Mouse (Mus musculus) Muller cell, postnatal 12 days (primary cell): Measurements from ENCODE around the gene Psme4.
"Not testable (repeated sequence)": the region's sequence is repeated elsewhere in the genome, so short reads cannot be mapped to it uniquely, and the experiment has no call there.

Experiments
- DNase-seq: peaks from one replicate; pipeline ENCODE4 v3.0.0-alpha.2; 2015; ENCODE audit errors: inconsistent ontology term

Psme4 gene

DNA sequence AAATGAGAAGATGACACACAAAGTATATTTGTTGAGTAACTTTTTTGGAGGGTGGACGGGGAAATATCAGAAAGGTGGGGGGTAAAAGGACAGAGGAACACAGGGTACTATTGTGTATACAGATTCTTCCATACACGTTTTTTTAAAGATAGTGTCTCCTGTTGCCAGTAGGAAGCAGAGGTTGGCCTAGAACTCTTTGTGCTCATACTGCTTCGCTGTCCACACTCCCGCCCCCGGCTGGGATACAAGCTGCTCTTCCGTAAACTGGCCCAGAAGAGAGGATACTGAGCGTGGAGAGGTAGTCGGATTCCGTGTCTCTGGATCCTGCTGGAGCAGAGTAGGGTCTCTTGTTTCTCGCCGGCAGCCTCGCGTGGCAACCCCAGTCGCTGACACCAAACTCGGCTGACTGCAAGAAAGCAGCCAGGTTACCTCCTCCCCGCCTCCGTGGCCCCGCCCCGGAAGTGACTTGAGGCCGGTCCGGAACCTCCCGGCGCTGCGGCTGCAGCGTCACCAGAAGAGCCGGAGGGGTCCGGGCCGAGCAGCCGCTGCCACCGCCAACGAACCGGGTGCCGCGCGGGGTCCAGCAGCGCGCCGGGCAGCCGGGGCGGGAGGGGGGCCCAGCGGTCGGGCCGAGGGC is at the start of gene Psme4:
Psme4 (plus strand) TSS at position 460 of the 637 bp plus-strand sequence.
- DNase-seq = peak; percentile 98

DNA sequence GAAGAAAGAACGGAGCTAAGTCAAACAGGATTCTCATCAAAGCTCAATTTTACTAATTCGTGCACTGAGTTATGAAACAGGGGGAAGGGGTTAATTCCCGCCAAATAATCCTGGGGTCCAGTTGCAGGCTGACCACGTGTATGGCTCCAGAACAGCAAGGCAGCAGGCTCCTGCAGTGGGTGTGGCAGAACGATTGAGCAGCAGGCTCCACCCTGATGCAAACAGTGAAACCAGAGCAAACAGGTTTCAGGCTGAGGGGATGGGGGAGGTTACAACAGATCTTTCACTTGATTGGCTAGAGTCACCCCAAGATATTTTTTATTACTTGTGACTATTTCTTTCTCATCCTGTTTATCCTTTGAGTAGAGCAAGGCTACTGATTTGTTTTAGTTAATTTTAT is 48.1 kb upstream of the Psme4 start:
- no peak for DNase-seq

DNA sequence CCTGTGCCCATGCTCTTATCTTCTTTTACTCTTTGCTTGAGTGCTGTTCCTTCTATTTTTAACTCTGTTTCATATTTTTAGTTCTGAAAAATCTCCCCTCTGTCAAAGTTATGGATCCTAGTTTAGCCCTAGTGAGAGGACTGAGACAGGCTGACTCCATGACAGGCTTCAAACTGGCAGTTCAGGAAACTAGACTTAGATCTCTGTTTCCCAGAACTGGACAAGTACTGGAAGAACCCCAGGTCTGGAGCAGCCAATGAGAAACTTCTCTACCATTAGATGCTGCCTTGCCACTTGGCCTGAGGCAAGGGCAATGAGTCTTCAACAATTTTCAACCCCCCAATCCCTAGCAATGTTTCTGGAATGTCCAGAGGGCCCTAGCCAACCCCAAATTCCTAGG is 40.8 kb upstream of the Psme4 start:
- DNase-seq = no peak

DNA sequence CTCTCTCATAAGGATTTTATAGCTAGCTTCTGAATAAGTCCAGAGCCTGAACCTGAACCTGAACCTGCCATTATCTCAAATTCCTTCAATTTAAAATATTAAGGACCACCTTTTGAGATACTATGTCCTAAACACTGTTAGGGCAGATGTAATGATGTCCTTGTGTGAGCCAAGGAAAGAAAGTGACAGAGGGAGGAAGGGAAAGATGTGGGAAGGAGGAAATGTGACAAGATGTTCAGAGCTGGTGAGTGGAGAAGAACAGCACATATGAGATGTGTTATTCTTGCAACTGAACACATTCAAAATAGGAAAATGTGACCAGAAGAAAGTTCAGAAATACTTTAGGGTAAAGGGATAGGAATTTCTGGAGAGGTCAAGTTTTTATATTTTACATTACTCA is 38.1 kb upstream of the Psme4 start:
- DNase-seq = no peak

DNA sequence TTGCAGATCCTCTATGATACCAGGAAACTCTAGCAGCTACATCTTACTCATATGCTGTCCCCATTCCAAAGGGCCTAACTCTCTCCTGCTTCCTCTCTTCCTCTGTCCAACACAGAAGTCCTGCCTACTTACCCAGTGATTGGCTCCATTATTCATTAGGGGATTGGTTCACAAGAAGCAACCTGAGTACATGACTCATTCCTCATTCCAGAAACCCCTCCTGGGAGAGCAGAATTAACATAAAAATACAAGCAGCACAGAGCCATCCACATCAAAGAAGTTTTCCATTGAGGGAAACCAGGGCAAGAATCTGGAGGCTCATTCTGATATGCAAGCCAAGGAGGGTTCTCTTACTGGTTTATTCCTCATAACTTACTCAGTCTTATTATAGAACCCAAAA is 27.5 kb upstream of the Psme4 start:
- peak; percentile 55 for DNase-seq

DNA sequence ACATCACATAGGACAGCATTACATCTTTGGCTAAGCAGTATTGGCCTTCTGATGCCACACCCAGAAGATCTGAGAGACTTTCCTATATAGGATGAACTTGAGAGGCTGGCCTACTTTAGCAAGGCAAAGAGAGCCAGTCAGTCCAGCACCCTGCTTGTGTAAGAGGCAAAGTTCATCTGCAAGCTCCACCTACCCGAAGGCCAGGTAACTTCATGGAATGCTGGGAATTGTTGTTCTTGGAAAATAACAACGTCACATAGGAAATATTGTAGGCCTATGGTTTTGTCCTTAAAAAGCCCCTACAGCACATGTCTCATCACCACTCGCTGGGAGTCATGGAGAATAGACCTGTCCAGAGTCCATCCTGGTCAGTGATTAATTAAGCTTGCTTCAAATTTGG is 22.6 kb upstream of the Psme4 start:
- DNase-seq = no peak

DNA sequence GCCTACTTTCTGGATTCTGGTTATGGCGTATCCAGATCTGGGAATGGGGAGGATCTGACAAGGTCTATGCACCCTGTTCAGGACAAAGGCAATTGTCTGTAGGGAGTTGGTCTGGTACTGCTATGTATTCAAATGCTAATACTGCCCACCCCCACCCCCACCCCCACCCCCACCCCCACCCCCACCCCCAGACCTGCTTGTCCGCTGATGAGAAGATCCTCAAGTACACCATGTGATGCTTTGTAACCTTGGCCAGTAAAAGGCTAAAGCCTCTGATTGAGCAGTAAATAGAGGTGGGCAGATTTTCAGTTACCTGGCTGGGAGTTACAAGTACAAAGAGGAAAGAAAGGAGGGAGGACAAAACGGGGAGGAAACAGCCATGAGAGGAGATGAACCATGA is 21.9 kb upstream of the Psme4 start:
- DNase-seq = no peak

DNA sequence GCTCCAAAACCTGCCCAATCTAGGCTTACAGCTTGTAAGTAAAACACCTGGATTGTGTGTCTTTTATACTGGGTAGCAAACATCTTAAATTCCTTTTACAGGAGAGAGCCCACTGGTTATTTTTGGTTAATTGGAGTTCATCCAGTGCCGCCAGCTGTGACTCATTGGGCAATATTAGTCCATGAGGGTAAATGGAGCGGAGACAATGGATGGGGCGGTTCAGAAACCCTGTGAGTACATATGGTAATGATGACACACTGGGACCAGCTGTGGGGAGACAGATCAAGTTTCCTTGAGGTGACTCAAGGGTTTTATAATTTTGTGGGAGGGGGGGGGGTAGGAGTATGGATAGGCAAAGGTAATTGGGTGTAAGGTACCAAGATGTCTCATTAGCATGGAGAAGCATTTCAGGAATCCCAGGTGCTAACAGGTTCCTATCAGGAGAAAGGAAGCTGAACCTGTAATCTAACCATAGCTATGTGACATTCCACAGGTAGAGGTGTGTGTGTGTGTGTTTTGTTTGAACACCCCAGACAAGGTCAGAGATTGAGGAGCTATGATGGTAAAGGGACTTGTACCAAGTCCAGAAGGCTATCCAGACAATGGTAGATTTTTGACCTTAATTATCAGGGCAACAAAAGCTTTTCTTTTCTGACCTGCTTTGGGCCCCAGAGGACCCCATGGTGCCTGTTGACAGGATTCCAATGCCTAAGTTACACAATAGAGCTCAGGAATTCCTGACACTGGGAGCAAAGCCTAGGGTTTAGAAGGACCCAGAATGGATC is 21.3 kb upstream of the Psme4 start:
- peak; percentile 88 for DNase-seq

DNA sequence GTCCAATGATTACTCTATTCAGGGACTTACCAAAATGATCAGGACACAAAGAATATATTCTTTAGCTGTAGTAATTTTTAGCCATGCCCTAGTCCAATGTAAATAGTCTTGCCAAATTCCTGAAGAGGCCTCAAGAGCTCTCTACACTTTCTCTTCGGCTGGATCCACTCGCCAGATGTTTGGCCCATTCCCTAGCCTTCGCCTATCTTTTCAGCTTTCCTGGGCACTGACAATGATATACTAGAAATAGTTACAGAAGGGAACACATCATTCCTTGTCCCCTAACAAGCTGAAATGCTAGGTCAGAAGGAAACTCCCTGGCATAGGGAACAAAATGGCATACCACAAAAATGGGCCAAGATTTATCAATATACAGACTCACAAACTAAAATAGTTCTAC is 18.6 kb upstream of the Psme4 start:
- no peak for DNase-seq

DNA sequence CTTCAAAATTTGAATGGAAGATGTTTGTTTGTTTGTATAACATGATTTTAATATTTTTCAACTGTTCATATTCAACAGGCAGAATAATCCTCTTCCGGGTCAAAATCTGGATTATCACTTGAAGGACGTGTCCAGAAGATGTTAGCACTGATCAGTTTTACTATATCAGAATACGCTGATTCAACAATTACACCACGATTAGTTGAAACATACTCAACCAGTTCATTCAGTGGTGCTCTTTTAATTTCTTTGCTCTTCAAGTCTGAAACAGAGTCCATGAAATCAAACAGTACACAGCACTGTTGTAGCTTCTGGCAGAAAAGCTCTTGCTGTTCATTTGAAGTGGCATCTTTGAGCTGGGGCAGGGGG is 17.1 kb upstream of the Psme4 start:
- not testable (repeated sequence) for DNase-seq

DNA sequence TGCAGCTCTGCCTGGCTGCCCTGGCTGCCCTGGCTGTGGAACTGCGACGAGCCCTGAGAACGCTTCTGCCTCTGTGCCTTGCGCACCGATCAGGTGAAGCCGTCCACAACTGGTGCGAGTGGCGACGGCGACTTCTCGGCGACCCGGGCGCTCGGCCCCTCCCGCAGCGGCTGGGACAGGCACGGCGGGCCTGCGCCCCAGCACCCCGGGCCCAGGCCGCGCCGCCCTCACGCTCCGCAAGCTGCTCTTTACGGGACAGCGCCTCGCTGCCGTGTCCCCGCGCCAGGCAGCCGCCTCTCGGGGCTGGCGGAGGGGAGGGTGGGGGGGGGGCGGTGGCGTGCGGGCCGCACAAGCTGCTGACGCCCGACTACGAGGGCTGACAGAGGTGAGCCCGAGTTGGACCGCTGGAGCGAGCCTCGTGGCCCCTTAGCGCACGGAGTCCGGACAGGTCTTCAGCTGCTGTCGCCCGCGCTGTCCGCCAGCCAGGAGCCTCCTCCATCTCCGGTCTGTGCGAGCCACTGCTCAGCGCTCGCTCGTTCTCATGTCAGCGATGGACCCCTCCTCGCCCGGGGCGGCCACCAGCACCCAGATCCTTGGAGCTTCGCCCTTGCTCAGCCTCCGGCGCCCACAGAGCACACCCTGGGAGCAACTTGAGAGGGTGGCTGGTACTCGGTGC is 16.5 kb upstream of the Psme4 start:
- DNase-seq = peak; percentile 43

DNA sequence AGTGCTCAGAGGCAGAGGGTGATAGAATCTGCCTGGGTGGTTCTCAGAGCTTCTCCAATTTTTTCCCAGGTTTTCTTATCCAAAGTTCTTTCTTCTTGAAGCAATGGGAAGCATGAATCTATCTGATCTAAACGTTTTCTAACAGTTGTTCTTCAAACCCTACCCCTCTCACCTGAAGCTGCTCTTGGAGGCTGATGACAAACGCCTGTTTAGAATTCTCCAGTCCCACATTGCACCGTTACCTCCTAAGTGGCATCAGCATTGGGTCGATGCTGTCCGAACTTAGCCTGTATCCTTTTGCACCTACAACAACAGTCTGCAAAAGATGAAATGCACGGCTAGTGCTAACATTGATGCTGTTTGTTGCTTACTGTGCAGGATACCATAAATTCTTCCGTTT is 10.1 kb upstream of the Psme4 start:
- DNase-seq = no peak

DNA sequence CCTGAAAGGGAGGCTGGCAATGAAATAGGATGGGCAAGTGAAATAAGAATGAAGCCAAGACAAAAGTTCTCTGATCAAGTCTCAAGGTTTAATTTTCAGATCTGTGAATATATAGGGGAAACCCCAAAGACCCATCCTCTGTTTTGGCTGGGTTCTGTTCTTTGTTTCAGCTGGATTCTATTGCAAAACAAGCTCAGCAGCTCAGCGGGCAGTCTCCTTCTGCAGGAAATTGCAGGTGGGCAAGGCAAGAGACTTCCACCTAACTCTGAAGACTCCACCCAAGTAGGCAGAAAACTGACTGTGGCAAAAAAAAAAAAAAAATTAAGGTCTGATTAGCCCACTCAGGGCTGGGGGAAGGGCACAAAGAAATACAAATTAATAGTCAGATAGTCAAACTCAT is 9.6 kb upstream of the Psme4 start:
- no peak for DNase-seq

DNA sequence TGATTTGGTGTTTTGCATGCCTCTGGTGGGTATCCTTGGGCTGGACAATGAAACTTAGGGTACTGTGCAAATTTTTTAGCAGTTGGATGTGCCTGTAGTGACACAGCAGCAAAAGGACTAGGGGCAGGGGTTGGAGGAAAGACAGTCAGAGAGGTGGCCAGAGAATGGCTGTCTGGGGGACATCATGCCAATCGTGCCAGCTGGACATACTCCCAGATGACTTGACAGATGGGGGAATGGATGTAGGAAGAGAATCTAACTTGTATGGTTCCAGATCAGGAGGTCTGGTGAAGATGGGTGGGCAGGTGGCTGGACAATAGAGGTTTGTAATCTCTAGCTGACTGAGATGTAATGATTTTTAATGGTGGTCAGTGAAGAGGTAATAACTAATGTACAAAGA is 6.5 kb upstream of the Psme4 start:
- no peak for DNase-seq

DNA sequence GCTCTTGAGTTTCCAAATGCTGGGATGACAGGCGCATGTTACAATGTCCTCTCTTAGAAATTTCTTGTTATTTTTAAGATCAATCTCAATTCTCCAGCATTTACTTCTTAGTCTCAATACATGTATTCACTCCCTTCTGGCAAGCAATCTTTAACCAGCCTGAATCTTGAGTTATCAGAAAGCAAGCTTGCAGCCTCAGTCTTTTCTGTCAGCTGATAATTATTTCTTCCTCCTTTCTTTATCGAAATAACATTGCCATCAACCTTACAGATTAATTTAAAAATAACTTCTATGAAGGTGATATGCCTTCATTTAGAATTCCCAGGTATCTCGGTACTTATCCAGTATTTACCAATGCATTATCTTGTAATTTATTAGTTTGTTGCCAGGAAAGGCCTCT is 709 bp upstream of the Psme4 start:
- DNase-seq = no peak

DNA sequence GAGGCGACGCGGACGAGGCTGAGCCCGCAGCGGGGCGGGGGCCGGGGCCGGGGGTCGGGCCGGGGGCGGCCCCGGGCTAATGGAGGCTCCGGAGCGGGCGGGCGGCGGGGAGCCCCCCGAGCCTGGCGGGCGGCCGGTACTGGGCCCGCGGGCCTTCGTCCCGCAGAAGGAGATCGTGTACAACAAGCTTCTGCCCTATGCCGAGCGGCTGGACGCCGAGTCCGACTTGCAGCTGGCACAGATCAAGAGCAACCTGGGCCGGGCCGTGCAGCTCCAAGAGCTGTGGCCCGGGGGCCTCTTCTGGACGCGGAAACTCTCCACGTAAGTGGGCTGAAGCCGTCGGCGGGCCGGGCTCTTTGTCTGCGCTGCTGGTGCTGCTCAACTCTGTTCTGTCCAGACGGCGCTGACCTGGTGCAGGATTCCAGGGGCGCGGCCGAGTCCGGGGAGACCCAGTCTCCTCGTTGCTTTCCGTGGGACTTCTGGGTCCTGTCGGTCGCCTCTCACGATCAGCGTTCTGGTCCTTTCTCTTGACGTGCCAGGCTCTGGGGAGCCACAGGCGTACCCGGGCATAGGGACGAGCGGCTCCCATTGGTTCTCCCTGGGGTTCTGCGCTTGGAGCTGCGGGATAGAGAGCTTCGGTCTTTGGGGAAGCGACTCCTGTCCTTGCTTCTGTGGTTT is 517 bp downstream of the Psme4 start:
- peak; percentile 76 for DNase-seq

DNA sequence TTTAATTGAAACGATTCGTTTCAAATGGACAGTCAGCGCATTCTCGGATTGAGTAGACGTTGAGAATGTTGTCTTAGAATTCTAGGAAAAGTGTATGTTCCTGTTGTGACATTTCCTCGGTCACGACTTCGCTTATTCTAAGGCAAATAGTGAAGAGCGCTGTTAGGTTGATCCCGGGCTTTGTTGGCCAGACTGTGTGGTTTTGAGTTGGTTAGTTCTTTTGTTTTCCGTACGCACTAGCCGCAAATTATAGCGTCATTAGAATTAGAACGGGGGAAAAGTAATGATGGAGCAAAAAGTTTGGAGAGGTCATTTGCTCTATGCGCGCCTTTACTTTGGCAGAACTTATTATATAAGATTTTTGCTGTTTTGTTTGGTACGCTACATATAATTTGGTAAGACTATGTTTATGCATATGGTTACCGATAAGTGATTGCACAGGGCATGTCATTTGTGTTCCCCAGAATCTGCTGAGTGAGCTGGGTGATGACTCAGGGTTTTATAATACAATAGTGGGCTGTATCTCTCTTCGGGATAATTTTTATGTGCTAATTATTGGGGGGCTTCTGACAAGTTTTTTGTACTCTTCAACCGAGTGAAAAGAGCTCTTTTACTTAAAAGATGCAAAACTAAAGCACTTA is 1.4 kb downstream of the Psme4 start:
- peak; percentile 54 for DNase-seq

DNA sequence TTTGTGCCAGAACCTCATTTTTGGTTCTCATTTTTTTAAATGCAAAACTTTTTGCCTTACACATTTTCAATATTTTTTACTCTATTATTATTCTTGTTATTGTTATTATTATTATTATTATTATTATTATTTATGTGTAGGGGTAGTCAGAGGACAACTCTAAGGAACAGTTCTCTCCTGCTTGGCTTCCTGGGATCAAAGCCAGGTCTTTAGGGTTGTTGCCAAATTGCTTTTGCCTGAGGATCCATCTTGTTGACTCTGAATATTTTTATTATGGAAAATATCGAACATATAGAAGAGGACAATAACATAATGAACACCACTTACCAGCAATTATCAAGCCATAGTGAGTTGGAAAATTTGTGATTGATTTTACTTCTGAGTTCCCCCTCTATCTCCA is 3.1 kb downstream of the Psme4 start:
- no peak for DNase-seq

DNA sequence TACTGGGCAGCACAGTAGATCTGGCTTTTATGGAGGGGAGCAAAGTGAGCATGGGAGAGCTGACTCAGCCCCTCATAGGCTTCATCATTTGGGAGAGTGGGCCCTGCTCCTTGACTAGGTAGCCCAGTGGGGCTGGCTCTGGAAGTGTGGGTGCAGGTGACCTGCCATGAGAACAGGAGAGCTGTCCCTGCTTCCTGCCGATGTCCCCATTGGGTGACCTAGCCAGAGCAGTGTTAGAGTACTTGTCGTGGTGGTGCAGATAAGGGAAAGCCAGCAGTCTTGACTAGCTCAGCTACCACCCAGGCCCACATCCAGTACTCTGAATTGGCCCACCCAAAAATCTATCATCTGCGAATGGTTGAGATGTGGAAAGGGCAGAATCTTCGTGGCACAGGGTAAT is 6.0 kb downstream of the Psme4 start:
- DNase-seq = no peak

DNA sequence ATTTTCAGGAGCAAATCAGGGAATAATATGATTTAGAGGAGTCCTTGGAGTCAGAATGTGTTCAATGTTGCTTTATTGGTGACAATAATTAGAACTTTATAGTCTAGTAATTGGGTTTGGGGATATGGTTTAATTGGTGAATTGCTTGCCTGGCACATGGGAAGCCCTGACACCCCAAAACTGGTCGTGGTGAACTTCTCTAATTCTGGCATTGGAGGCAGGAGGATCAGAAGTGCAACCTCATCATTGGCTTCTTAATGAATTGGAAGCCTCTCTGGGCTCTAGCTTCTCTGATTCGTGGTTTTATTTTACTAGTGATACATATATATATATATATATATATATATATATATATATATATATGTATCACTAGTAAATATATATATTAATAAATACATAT is 9.4 kb downstream of the Psme4 start:
- DNase-seq = no peak

DNA sequence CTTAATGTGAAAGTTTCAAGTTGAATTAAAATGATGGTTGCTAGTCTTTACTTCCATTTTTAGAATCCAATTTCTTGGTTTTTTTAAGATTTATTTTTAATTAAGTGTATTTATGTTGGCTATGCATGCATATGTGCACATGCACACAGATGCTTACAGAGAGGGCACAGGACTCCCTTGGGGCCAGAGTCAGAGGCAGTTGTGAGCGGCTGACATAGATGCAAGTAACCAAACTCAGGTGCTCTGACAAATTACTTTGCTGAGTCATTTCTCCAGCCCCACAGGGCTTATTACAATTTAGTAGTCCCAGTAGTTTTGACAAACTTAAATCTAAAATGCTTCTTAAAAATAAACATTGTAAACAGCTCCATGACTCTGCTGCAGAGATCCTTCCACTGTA is 10.1 kb downstream of the Psme4 start:
- no peak for DNase-seq

DNA sequence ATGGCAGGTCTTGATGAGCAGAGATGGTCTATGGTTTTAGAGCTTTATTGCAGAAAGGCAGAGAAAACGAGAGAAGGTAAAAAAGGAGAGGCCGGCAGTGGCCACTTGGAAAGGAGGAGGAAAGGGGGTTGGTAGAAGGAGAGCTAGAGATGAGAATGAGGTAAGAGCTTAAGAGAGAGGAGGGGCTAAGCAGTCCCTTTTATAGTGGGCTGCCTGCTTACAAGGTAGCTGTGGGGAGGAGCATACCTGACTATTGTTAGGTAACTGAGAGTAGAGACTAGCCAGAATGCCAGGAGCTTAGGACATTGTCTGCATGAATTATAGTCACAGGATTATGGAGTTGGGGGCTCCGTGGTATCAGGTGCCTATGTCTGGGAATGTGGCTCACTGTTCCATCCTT is 14.0 kb downstream of the Psme4 start:
- DNase-seq = no peak
